Mouse (Mus musculus): ENCODE data around the gene Ctnnbip1.

GRCm38 (mm10) chr4:149477078-149477477 is 41.0 kb upstream of the Ctnnbip1 start, which contains the start of gene Tmem274:
- TF ChIP-seq CTCF (IDR thresholded peaks at IDR 0.05; ENCODE audit: control insufficient read depth, insufficient read depth, insufficient replicate concordance, low read depth, low read length) (no peak), POLR2A (IDR thresholded peaks at IDR 0.05; ENCODE audit: control insufficient read depth, low read depth, low read length) (no peak)
